Mouse (Mus musculus) bone marrow, adult 2 months (tissue): Measurements from ENCODE around the gene Dnajc15.

Experiments used
- CTCF ChIP-seq: fragments of 200-500 bp; IDR thresholded peaks from 2 replicates; pipeline ENCODE4 v1.5.1; 2011; ENCODE audit warnings: low read length, control low read depth; ENCODE audit not compliant: control insufficient read depth, insufficient read depth
- POLR2A ChIP-seq: fragments of 200-500 bp; IDR thresholded peaks from 2 replicates; pipeline ENCODE4 v1.6.1; 2011; ENCODE audit warnings: low read depth, mild to moderate bottlenecking, control low read depth, low read length, borderline replicate concordance; ENCODE audit not compliant: control insufficient read depth

DNA sequence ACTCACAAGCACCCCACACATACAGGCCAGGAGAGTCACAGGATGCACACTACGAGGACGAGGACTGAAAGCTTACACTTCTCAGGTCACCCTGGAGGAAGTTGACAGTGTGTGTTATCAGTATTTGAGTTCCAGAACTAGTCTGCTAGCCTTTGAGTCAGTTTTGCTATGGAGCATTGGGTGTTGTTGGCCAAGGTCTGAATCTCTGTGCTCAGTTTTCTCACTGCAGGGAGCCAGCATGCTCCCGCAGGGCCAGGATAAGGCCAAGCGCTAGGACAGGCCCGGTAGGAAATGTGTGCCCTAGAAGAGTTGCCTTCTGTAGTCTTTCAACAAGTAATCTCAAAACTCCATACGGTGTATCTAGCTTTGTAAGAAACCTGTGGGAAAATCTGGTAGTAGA is 34.4 kb downstream of the Dnajc15 start:
- no peak for TF ChIP-seq CTCF
- TF ChIP-seq POLR2A = no peak
